Mouse (Mus musculus) hindbrain, embryonic 11.5 days (tissue): ENCODE data around the gene Nrxn3. TPM values are rescaled to one million over a fixed set of nuclear protein-coding genes. Genes with fewer than 3 reads are reported as not detected.

ENCODE experiments used
- ATAC-seq: fragments of 200-750 bp; cut with Nextera tagmentation; 2 replicates; pipeline ENCODE4 v1.8.0; 2017; ENCODE audit warnings: mild to moderate bottlenecking, moderate TSS enrichment, moderate library complexity; ENCODE audit not compliant: low FRiP score
- DNase-seq: peaks from one replicate; pipeline ENCODE4 v3.0.0-alpha.2; 2015; ENCODE audit warnings: low spot score
- H3K27ac ChIP-seq: fragments of 300-500 bp; sonication (generic); 2 replicates; pipeline ENCODE4 v1.5.1; 2014; ENCODE audit warnings: mild to moderate bottlenecking, low read depth, low read length
- H3K27me3 ChIP-seq: fragments of 300-500 bp; sonication (generic); 2 replicates; pipeline ENCODE4 v1.6.1; 2014; ENCODE audit warnings: mild to moderate bottlenecking, low read length, moderate library complexity, mixed read lengths; ENCODE audit not compliant: control insufficient read depth, insufficient read depth
- H3K36me3 ChIP-seq: fragments of 300-500 bp; sonication (generic); 2 replicates; pipeline ENCODE4 v1.6.1; 2014; ENCODE audit warnings: mild to moderate bottlenecking, low read length, moderate library complexity, mixed read lengths; ENCODE audit not compliant: control insufficient read depth, insufficient read depth
- H3K4me1 ChIP-seq: fragments of 300-500 bp; sonication (generic); replicated peaks from 2 replicates; pipeline ENCODE4 v1.6.1; 2014; ENCODE audit warnings: low read length, mixed read lengths; ENCODE audit not compliant: control insufficient read depth, insufficient read depth
- H3K4me2 ChIP-seq: fragments of 300-500 bp; sonication (generic); replicated peaks from 2 replicates; pipeline ENCODE4 v1.6.1; 2014; ENCODE audit warnings: mild to moderate bottlenecking, low read depth, low read length
- H3K4me3 ChIP-seq: fragments of 300-500 bp; sonication (generic); 2 replicates; pipeline ENCODE4 v1.5.1; 2014; ENCODE audit warnings: low read depth, low read length
- H3K9ac ChIP-seq: fragments of 300-500 bp; sonication (generic); 2 replicates; pipeline ENCODE4 v1.6.1; 2014; ENCODE audit warnings: low read depth, low read length
- H3K9me3 ChIP-seq: fragments of 300-500 bp; sonication (generic); 2 replicates; pipeline ENCODE4 v1.6.1; 2016; ENCODE audit warnings: low read length; ENCODE audit not compliant: control insufficient read depth
- WGBS: fragments of 180-500 bp; shearing (Covaris S2); extraction: QIAGEN DNeasy Blood & Tissue Kit; methylation state at CpG from one replicate; pipeline ENCODE4 v1.1.7; 2014; 5-methylcytosine and 5-hydroxymethylcytosine counted together
- polyA plus RNA-seq: library from polyadenylated mRNA; unstranded; fragments of >200 nt; fragmentation: Nextera tagmentation; extraction: Ambion mirVana; gene quantifications from 2 replicates; pipeline ENCODE4 v1.2.1, GENCODE M21; 2014

Nrxn3 gene
- polyA plus RNA-seq, 1 experiment from 2014 or later, result 52.4 TPM

GRCm38 (mm10) chr12:89074551-89075295 is 352.0 kb downstream of the Nrxn3 start:
- Histone ChIP-seq H3K4me3 (no peak overlapping the region), H3K27me3 (no peaks in the 10 kb centered on the region), H3K36me3 (no peaks in the 10 kb centered on the region), H3K4me2 (no peak overlapping the region), H3K9ac (no peak overlapping the region), H3K9me3 (no peaks in the 10 kb centered on the region), H3K27ac (0 out of 2 replicates have a peak overlapping the region, but pooled peaks have one; percentile 14), H3K4me1 (no peaks in the 10 kb centered on the region)
- ATAC-seq (peak; percentile 53), DNase-seq (peak; percentile 5)
- WGBS, result 55% methylated on average over 10 of the region's 10 CpGs

GRCm38 (mm10) chr12:89093806-89094479 is 371.3 kb downstream of the Nrxn3 start:
- Histone ChIP-seq H3K4me2 (no peak overlapping the region), H3K27me3 (no peaks in the 10 kb centered on the region), H3K36me3 (no peaks in the 10 kb centered on the region), H3K9me3 (no peaks in the 10 kb centered on the region), H3K4me3 (no peak overlapping the region), H3K27ac (no peak overlapping the region), H3K9ac (no peak overlapping the region), H3K4me1 (no peaks in the 10 kb centered on the region)
- 93% methylated on average over 8 of the region's 8 CpGs for WGBS
- no peak for DNase-seq
- ATAC-seq, result no peak

- Histone ChIP-seq H3K27ac (no peak overlapping the region), H3K9ac (no peak overlapping the region), H3K36me3 (no peaks in the 10 kb centered on the region), H3K9me3 (no peaks in the 10 kb centered on the region), H3K27me3 (no peaks in the 10 kb centered on the region), H3K4me1 (no peaks in the 10 kb centered on the region), H3K4me2 (no peak overlapping the region), H3K4me3 (no peak overlapping the region)
- DNase-seq (no peak), ATAC-seq (no peak)
- WGBS, result 93% methylated on average over 2 of the region's 2 CpGs
These were observed 374.9 kb downstream of the Nrxn3 start for GRCm38 (mm10) chr12:89097561-89097960.

GRCm38 (mm10) chr12:89106029-89106733 is 383.5 kb downstream of the Nrxn3 start:
- WGBS, result 17% methylated on average over 9 of the region's 9 CpGs
- H3K4me1 ChIP-seq, result no peaks in the 10 kb centered on the region
- peak; percentile 87 for DNase-seq
- H3K9ac ChIP-seq, result no peak overlapping the region
- H3K36me3 ChIP-seq, result no peaks in the 10 kb centered on the region
- ATAC-seq, result peak; percentile 93
- no peaks in the 10 kb centered on the region for H3K27me3 ChIP-seq
- H3K9me3 ChIP-seq, result no peaks in the 10 kb centered on the region
- no peak overlapping the region for H3K27ac ChIP-seq
- H3K4me2 ChIP-seq, result no peak overlapping the region
- H3K4me3 ChIP-seq, result no peak overlapping the region

- no peak overlapping the region for H3K4me3 ChIP-seq
- peak; percentile 64; the same call in 1 of the 2 replicates for ATAC-seq
These were observed 384.4 kb downstream of the Nrxn3 start for GRCm38 (mm10) chr12:89106881-89107584.

GRCm38 (mm10) chr12:89109779-89110335 is 387.2 kb downstream of the Nrxn3 start:
- Histone ChIP-seq H3K4me1 (no peaks in the 10 kb centered on the region), H3K9me3 (no peaks in the 10 kb centered on the region), H3K36me3 (no peaks in the 10 kb centered on the region), H3K27ac (0 out of 2 replicates have a peak overlapping the region, but pooled peaks have one; percentile 54), H3K4me2 (no peak overlapping the region), H3K4me3 (no peak overlapping the region), H3K9ac (no peak overlapping the region), H3K27me3 (no peaks in the 10 kb centered on the region)
- ATAC-seq (no peak), DNase-seq (no peak)
- WGBS, result 77% methylated on average over 7 of the region's 7 CpGs

More at GRCm38 (mm10) chr12:89106881-89107584, 384.4 kb downstream of the Nrxn3 start:
- no peak overlapping the region for H3K4me2 ChIP-seq
- no peaks in the 10 kb centered on the region for H3K4me1 ChIP-seq
- no peaks in the 10 kb centered on the region for H3K9me3 ChIP-seq
- no peak overlapping the region for H3K9ac ChIP-seq
- 71% methylated on average over 6 of the region's 6 CpGs for WGBS
- H3K27me3 ChIP-seq, result no peaks in the 10 kb centered on the region
- DNase-seq, result no peak
- no peaks in the 10 kb centered on the region for H3K36me3 ChIP-seq
- H3K27ac ChIP-seq, result no peak overlapping the region

- no peaks in the 10 kb centered on the region for H3K4me1 ChIP-seq
These were observed 405.9 kb downstream of the Nrxn3 start for GRCm38 (mm10) chr12:89128602-89129001.

More at GRCm38 (mm10) chr12:89128602-89129001, 405.9 kb downstream of the Nrxn3 start:
- H3K27me3 ChIP-seq, result no peaks in the 10 kb centered on the region
- H3K9ac ChIP-seq, result no peak overlapping the region
- no peaks in the 10 kb centered on the region for H3K36me3 ChIP-seq
- DNase-seq (no peak), ATAC-seq (no peak)
- H3K4me3 ChIP-seq, result no peak overlapping the region
- no peaks in the 10 kb centered on the region for H3K9me3 ChIP-seq
- no peak overlapping the region for H3K4me2 ChIP-seq
- WGBS, result 64% methylated on average over 4 of the region's 4 CpGs
- no peak overlapping the region for H3K27ac ChIP-seq
